Mouse (Mus musculus) embryonic fibroblast, embryonic 13.5 days (primary cell): ENCODE data around the gene Ace3.

Experiments
- CTCF ChIP-seq: IDR thresholded peaks from 2 replicates; pipeline ENCODE4 v1.5.1; 2011; ENCODE audit warnings: mild to moderate bottlenecking, control low read depth, low read length, moderate library complexity, borderline replicate concordance; ENCODE audit not compliant: insufficient read depth
- POLR2A ChIP-seq: IDR thresholded peaks from 2 replicates; pipeline ENCODE4 v1.6.1; 2011; ENCODE audit warnings: low read depth, mild to moderate bottlenecking, control low read depth, low read length, moderate library complexity

- TF ChIP-seq CTCF (no peak), POLR2A (no peak)
These were observed 41.1 kb upstream of the Ace3 start for GRCm38 (mm10) chr11:105953402-105953801.
